Mouse (Mus musculus): ENCODE data around the gene Il13.

- no peak for TF ChIP-seq POLR2A (IDR thresholded peaks at IDR 0.05; ENCODE audit: low read depth, low read length)
- TF ChIP-seq CTCF (IDR thresholded peaks at IDR 0.05; ENCODE audit: extremely low read depth, insufficient read length, insufficient replicate concordance, low read depth, low read length), result no peak
Measured at GRCm38 (mm10) chr11:53591116-53591515, 43.4 kb downstream of the Il13 start.
